Mouse (Mus musculus) heart, embryonic 16.5 days (tissue): ENCODE measurements at regions not wholly inside any gene's neighbourhood (a gene's known extent, or its start where the extent isn't known, plus 50 kb on each side); places are given as distances from the start of the nearest gene placed in this dataset.

Experiments used
- ATAC-seq: fragments of 200-750 bp; cut with Nextera tagmentation; replicated peaks from 2 replicates; pipeline ENCODE4 v1.8.0; 2017; ENCODE audit warnings: moderate number of reproducible peaks; ENCODE audit not compliant: insufficient read depth, low FRiP score; ENCODE audit errors: extremely low read depth
- H3K27ac ChIP-seq: fragments of 300-500 bp; sonication (generic); 2 replicates; pipeline ENCODE4 v1.5.1; 2014; ENCODE audit warnings: mild to moderate bottlenecking, low read length, control low read depth, moderate library complexity
- H3K27me3 ChIP-seq: fragments of 300-500 bp; sonication (generic); 2 replicates; pipeline ENCODE4 v1.6.1; 2014; ENCODE audit warnings: low read length, mixed read lengths; ENCODE audit not compliant: control insufficient read depth, insufficient read depth
- H3K36me3 ChIP-seq: fragments of 300-500 bp; sonication (generic); 2 replicates; pipeline ENCODE4 v1.6.1; 2014; ENCODE audit not compliant: control insufficient read depth, insufficient read depth
- H3K4me1 ChIP-seq: fragments of 300-500 bp; sonication (generic); 2 replicates; pipeline ENCODE4 v1.6.1; 2014; ENCODE audit warnings: low read length, mixed read lengths; ENCODE audit not compliant: control insufficient read depth, insufficient read depth
- H3K4me2 ChIP-seq: fragments of 300-500 bp; sonication (generic); 2 replicates; pipeline ENCODE4 v1.6.1; 2014; ENCODE audit warnings: low read depth, mild to moderate bottlenecking, control low read depth, low read length
- H3K4me3 ChIP-seq: fragments of 300-500 bp; sonication (generic); 2 replicates; pipeline ENCODE4 v1.5.1; 2014; ENCODE audit warnings: mild to moderate bottlenecking, control low read depth, low read length
- H3K9ac ChIP-seq: fragments of 300-500 bp; sonication (generic); 2 replicates; pipeline ENCODE4 v1.6.1; 2014; ENCODE audit warnings: low read length, control low read depth
- H3K9me3 ChIP-seq: fragments of 300-500 bp; sonication (generic); replicated peaks from 2 replicates; pipeline ENCODE4 v1.6.1; 2016; ENCODE audit warnings: low read length; ENCODE audit not compliant: control insufficient read depth
- WGBS: fragments of 180-500 bp; shearing (Covaris S2); extraction: QIAGEN DNeasy Blood & Tissue Kit; methylation state at CpG from one replicate; pipeline ENCODE4 v1.1.7; 2014; 5-methylcytosine and 5-hydroxymethylcytosine counted together

GRCm38 (mm10) chr17:63758817-63759404 is 104.0 kb upstream of the Fer start:
- 45% methylated on average over 7 of the region's 7 CpGs for WGBS
- no peaks in the 10 kb centered on the region for H3K36me3 ChIP-seq
- H3K27ac ChIP-seq = no peak overlapping the region
- H3K4me1 ChIP-seq = no peaks in the 10 kb centered on the region
- peaks cover 4% of the 10 kb centered on the region; the same call in 1 of the 2 replicates for H3K9me3 ChIP-seq
- no peak for ATAC-seq
- no peaks in the 10 kb centered on the region for H3K27me3 ChIP-seq
- H3K4me3 ChIP-seq = no peak overlapping the region
- no peak overlapping the region for H3K9ac ChIP-seq
- no peak overlapping the region for H3K4me2 ChIP-seq

DNA sequence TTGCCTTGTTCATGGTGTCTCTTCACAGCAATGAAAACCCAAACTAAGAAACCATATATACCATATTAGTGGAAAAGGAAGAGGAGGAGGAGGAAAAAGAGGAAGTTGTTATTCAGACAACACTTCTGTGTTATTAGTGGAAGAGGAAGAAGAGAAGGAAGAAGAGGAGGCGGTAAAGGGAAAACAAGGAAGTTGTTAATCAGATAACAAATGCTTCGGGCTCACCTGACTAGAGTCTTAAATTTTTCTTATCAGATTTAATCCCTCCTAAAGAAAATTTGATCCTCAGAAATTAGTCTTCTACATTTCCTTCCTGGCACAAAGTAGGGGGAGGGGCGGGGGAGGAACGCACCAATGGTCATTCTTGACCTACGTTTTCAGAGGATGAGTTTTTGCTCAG is 101.8 kb upstream of the Fer start:
- H3K9me3 ChIP-seq = peaks cover 4% of the 10 kb centered on the region; the same call in 1 of the 2 replicates
- no peak overlapping the region for H3K27ac ChIP-seq
- no peaks in the 10 kb centered on the region for H3K4me1 ChIP-seq
- no peak for ATAC-seq
- no peak overlapping the region for H3K9ac ChIP-seq
- H3K4me2 ChIP-seq = no peak overlapping the region
- no peaks in the 10 kb centered on the region for H3K36me3 ChIP-seq
- 83% methylated on average over 5 of the region's 5 CpGs for WGBS
- H3K4me3 ChIP-seq = no peak overlapping the region
- no peaks in the 10 kb centered on the region for H3K27me3 ChIP-seq

DNA sequence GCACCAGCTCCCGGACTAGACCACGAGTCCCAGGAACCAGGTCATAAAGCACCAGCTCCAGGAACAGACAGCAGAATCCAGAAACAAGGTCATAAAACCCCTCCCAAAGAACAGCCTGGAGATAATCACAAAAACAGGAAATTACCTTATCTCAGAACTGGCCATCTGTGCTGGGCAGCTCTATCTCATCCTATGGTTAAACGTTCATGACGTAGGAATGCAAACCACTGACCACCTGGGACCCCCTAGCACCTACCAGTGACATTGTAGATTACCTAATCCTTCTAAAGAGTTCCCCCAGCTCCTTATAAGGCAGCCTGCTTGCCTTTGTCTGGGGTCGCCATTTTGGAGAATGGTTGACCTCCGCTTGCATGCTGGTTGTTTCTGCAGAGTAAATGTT is 91.8 kb upstream of the Fer start:
- H3K4me3 ChIP-seq = no peak overlapping the region
- H3K27ac ChIP-seq = no peak overlapping the region
- H3K9me3 ChIP-seq = no peaks in the 10 kb centered on the region
- H3K36me3 ChIP-seq = no peaks in the 10 kb centered on the region
- H3K4me1 ChIP-seq = no peaks in the 10 kb centered on the region
- H3K9ac ChIP-seq = no peak overlapping the region
- no peak overlapping the region for H3K4me2 ChIP-seq
- 73% methylated on average over 6 of the region's 6 CpGs for WGBS
- no peak for ATAC-seq
- no peaks in the 10 kb centered on the region for H3K27me3 ChIP-seq

DNA sequence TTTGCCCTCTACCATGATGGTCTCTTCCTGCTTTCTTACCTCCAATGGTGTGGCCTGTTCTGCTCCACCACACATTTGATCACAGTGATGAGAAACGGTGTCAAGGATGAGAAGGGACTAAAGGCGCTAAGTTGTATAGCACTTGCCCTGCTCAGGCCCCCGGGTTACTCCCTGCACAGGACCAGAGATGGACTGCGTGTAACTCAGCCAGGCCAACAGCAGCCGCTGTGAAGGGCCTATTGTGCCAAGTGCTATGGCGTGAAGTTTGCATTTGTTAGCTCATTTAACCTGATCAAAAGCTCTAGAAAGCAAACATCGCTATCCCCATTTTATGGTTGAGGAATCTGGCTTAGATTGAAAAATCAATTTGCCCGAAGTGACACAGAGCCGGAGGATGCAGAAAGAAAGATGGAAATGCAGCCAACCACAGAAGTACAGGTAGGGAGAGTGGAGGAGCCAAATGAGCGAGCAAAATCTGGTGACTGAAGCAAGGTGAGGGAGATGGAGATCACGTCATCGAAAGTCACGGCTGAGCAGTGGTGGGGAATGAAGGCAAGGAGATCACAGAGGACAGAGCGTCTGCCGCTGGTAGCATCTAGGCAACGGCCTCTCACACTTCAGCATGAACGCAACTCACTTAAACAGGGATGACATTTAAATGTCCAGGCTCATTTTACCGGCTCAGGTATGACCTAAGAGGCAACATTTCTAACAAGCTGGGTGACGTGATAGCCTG is 78.3 kb upstream of the Fer start:
- Histone ChIP-seq H3K4me2 (no peak overlapping the region), H3K27ac (no peak overlapping the region), H3K4me3 (no peak overlapping the region), H3K9me3 (no peaks in the 10 kb centered on the region), H3K36me3 (no peaks in the 10 kb centered on the region), H3K9ac (no peak overlapping the region), H3K4me1 (no peaks in the 10 kb centered on the region), H3K27me3 (no peaks in the 10 kb centered on the region)
- WGBS = 81% methylated on average over 19 of the region's 19 CpGs
- no peak for ATAC-seq

DNA sequence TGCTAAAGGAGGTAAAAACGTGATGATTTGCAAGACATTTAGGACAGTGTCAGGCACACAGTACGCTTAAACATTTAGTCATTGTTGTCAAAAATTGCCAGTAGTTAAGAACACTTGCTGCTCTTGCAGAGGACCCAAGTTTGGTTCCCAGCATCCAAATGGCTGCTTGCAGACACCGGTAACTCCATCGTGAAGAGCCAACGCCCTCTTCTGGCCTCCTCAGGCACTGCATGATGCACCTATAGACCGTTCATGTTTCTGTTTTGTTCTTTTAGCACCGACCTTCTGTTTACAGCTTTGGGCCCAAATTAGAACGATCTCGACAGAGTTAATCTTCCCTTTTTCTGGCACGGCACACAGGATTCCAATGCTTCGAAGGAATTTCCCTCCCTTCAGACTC is 76.4 kb upstream of the Fer start:
- WGBS = 67% methylated on average over 11 of the region's 11 CpGs

GRCm38 (mm10) chr17:63794352-63794751 is 68.5 kb upstream of the Fer start:
- no peak for ATAC-seq
- no peak overlapping the region for H3K4me3 ChIP-seq
- H3K36me3 ChIP-seq = no peaks in the 10 kb centered on the region
- H3K4me2 ChIP-seq = no peak overlapping the region
- WGBS = 79% methylated on average over 6 of the region's 6 CpGs
- no peaks in the 10 kb centered on the region for H3K9me3 ChIP-seq
- H3K9ac ChIP-seq = no peak overlapping the region
- H3K27me3 ChIP-seq = no peaks in the 10 kb centered on the region
- no peak overlapping the region for H3K27ac ChIP-seq
- no peaks in the 10 kb centered on the region for H3K4me1 ChIP-seq

More for the DNA sequence above, 76.4 kb upstream of the Fer start:
- no peaks in the 10 kb centered on the region for H3K9me3 ChIP-seq
- no peak overlapping the region for H3K27ac ChIP-seq
- no peak for ATAC-seq
- H3K4me1 ChIP-seq = no peaks in the 10 kb centered on the region
- H3K9ac ChIP-seq = no peak overlapping the region
- no peaks in the 10 kb centered on the region for H3K36me3 ChIP-seq
- H3K27me3 ChIP-seq = no peaks in the 10 kb centered on the region
- no peak overlapping the region for H3K4me3 ChIP-seq
- no peak overlapping the region for H3K4me2 ChIP-seq

DNA sequence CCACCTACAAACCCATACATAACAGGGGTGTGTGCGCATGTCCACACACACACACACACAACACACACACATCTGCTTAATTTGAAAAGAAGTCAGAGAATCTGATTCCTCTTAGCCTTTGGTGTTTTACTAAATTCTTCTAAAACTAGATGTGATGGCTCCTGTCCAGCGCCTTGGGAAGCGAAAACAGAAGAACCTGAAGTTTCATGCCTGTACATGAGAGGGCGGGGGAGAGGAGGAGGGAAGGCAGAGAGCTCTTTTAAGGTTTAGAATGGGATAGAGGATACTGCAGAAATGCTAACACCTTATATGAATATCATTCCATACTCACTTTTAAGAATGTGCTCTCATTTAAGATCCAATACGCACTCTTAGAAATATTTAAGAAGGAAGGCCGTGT is 64.5 kb upstream of the Fer start:
- no peak overlapping the region for H3K27ac ChIP-seq
- ATAC-seq = no peak
- no peak overlapping the region for H3K9ac ChIP-seq
- no peak overlapping the region for H3K4me2 ChIP-seq
- WGBS = 85% methylated on average over 6 of the region's 6 CpGs
- H3K4me1 ChIP-seq = no peaks in the 10 kb centered on the region
- H3K4me3 ChIP-seq = no peak overlapping the region
- no peaks in the 10 kb centered on the region for H3K27me3 ChIP-seq
- no peaks in the 10 kb centered on the region for H3K36me3 ChIP-seq
- H3K9me3 ChIP-seq = no peaks in the 10 kb centered on the region

DNA sequence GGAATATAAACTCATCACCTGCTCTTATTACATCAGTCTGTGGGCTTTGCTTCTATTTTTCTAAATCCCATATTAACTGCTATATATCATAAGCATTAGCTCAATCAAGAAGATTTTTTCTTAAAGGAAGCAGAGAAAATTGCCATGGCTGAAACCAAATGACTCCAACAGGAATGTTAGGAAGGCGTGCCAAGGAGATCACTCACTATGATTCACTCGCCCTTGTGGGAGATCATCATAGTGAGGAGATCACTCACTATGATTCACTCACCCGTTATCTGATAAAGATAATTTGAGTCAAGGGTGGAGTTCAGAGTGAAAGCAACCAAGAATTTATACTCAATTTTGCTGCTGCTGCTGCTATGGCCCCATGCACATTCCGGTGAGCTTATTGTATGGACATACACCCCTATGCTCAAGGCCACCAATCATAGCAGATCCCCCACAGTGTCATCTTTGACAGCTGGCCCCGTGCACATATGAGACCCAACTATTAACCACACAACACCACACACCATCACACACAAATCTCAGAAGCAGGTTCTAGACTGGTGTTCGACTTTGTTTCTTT is 63.8 kb upstream of the Fer start:
- H3K27me3 ChIP-seq = no peaks in the 10 kb centered on the region
- H3K4me2 ChIP-seq = no peak overlapping the region
- ATAC-seq = no peak
- WGBS = 78% methylated on average over 6 of the region's 6 CpGs
- no peak overlapping the region for H3K27ac ChIP-seq
- H3K4me1 ChIP-seq = no peaks in the 10 kb centered on the region
- no peaks in the 10 kb centered on the region for H3K36me3 ChIP-seq
- H3K9ac ChIP-seq = no peak overlapping the region
- no peak overlapping the region for H3K4me3 ChIP-seq
- no peaks in the 10 kb centered on the region for H3K9me3 ChIP-seq

GRCm38 (mm10) chr17:63801411-63801810 is 61.5 kb upstream of the Fer start:
- H3K4me3 ChIP-seq = no peak overlapping the region
- no peak overlapping the region for H3K27ac ChIP-seq
- WGBS = 89% methylated on average over 9 of the region's 9 CpGs
- no peak overlapping the region for H3K9ac ChIP-seq
- no peaks in the 10 kb centered on the region for H3K36me3 ChIP-seq
- H3K27me3 ChIP-seq = no peaks in the 10 kb centered on the region
- no peak for ATAC-seq
- H3K4me1 ChIP-seq = no peaks in the 10 kb centered on the region
- no peak overlapping the region for H3K4me2 ChIP-seq
- H3K9me3 ChIP-seq = no peaks in the 10 kb centered on the region
